Mouse (Mus musculus) liver, embryonic 14.5 days (tissue): ENCODE data around the gene Sel1l3. TPM values are rescaled to one million over a fixed set of nuclear protein-coding genes. Genes with fewer than 3 reads are reported as not detected.

ENCODE experiments used
- ATAC-seq: fragments of 200-750 bp; cut with Nextera tagmentation; 2 replicates; pipeline ENCODE4 v1.8.0; 2017; ENCODE audit warnings: moderate number of reproducible peaks, mild to moderate bottlenecking, moderate library complexity; ENCODE audit not compliant: insufficient read depth
- DNase-seq, 3 experiments: peaks; one replicate each; pipeline ENCODE4 v3.0.0-alpha.2; 2012 to 2013; ENCODE audit warnings: low read depth in 3 of 3, low spot score in 3 of 3
- H3K27ac ChIP-seq: fragments of 300-500 bp; sonication (generic); 2 replicates; pipeline ENCODE4 v1.5.1; 2014; ENCODE audit warnings: moderate library complexity, mild to moderate bottlenecking, control low read depth, inconsistent platforms
- H3K27me3 ChIP-seq: fragments of 300-500 bp; sonication (generic); 2 replicates; pipeline ENCODE4 v1.6.1; 2014; ENCODE audit warnings: mild to moderate bottlenecking, low read length, moderate library complexity; ENCODE audit not compliant: control insufficient read depth, insufficient read depth
- H3K36me3 ChIP-seq: fragments of 300-500 bp; sonication (generic); replicated peaks from 2 replicates; pipeline ENCODE4 v1.6.1; 2014; ENCODE audit warnings: low read depth; ENCODE audit not compliant: control insufficient read depth, insufficient read depth
- H3K4me1 ChIP-seq, 2 experiments: fragments of 200-500 bp in 1 of 2; fragments of 300-500 bp in 1 of 2; sonication (generic) in 1 of 2; replicated peaks; 2 replicates each; pipeline ENCODE4 v1.6.1; 2012 to 2014; ENCODE audit warnings: antibody characterized with exemption in 1 of 2, inconsistent platforms in 1 of 2, low read length in 1 of 2; ENCODE audit not compliant: control insufficient read depth in 2 of 2, insufficient read depth in 2 of 2
- H3K4me2 ChIP-seq: fragments of 300-500 bp; sonication (generic); 2 replicates; pipeline ENCODE4 v1.6.1; 2014; ENCODE audit warnings: low read depth, mild to moderate bottlenecking, control low read depth, moderate library complexity
- H3K4me3 ChIP-seq, 2 experiments: fragments of 200-500 bp in 1 of 2; fragments of 300-500 bp in 1 of 2; sonication (generic) in 1 of 2; 2 replicates each; pipeline ENCODE4 v1.5.1; 2012 to 2014; ENCODE audit warnings: low read depth in 2 of 2, low read length in 2 of 2, mild to moderate bottlenecking in 2 of 2, control low read depth in 1 of 2, inconsistent platforms in 1 of 2, moderate library complexity in 1 of 2; ENCODE audit not compliant: insufficient read depth in 1 of 2
- H3K9ac ChIP-seq: fragments of 300-500 bp; sonication (generic); replicated peaks from 2 replicates; pipeline ENCODE4 v1.6.1; 2014; ENCODE audit warnings: mild to moderate bottlenecking, control low read depth, moderate library complexity
- H3K9me3 ChIP-seq: fragments of 300-500 bp; sonication (generic); 2 replicates; pipeline ENCODE4 v1.6.1; 2016; ENCODE audit warnings: low read length, mixed read lengths; ENCODE audit not compliant: control insufficient read depth
- CTCF ChIP-seq: IDR thresholded peaks from 2 replicates; pipeline ENCODE4 v1.5.1; 2016; ENCODE audit warnings: antibody characterized with exemption, low read depth, control low read depth
- EP300 ChIP-seq: IDR thresholded peaks from 2 replicates; pipeline ENCODE4 v1.6.1; 2016; ENCODE audit warnings: antibody characterized with exemption, low read depth
- WGBS: fragments of 180-500 bp; shearing (Covaris S2); extraction: QIAGEN DNeasy Blood & Tissue Kit; methylation state at CpG from one replicate; pipeline ENCODE4 v1.1.7; 2014; ENCODE audit not compliant: insufficient replicate concordance; 5-methylcytosine and 5-hydroxymethylcytosine counted together
- polyA plus RNA-seq, 2 experiments: library from polyadenylated mRNA; depleted of rRNA in 1 of 2; stranded (reverse) in 1 of 2; unstranded in 1 of 2; fragments of >200 nt; fragmentation: Nextera tagmentation in 1 of 2; extraction: Ambion mirVana in 1 of 2; gene quantifications; 2 replicates each; pipeline versions ENCODE4 v1.2.1 to v1.2.3; 2012 to 2014

Gene Sel1l3
- polyA plus RNA-seq, 2 experiments = 0.03 to 0.10 TPM

GRCm38 (mm10) chr5:53167564-53167963, 46.2 kb downstream of the Sel1l3 start:
- no peak overlapping the region for H3K4me3 ChIP-seq
- no peak for DNase-seq

GRCm38 (mm10) chr5:53165672-53166071, 48.1 kb downstream of the Sel1l3 start:
- no peaks in the 10 kb centered on the region for H3K9me3 ChIP-seq
- H3K4me3 ChIP-seq = no peak overlapping the region
- H3K9ac ChIP-seq = no peak overlapping the region
- H3K27ac ChIP-seq = no peak overlapping the region
- no peak for DNase-seq
- TF ChIP-seq CTCF (no peak), EP300 (no peak)
- no peaks in the 10 kb centered on the region for H3K27me3 ChIP-seq
- no peak for ATAC-seq
- H3K36me3 ChIP-seq = no peaks in the 10 kb centered on the region
- no peaks in the 10 kb centered on the region for H3K4me1 ChIP-seq
- 66% methylated on average over 5 of the region's 5 CpGs for WGBS
- no peak overlapping the region for H3K4me2 ChIP-seq

More at GRCm38 (mm10) chr5:53167564-53167963, 46.2 kb downstream of the Sel1l3 start:
- Histone ChIP-seq H3K36me3 (no peaks in the 10 kb centered on the region), H3K9me3 (no peaks in the 10 kb centered on the region), H3K9ac (no peak overlapping the region), H3K27ac (no peak overlapping the region), H3K27me3 (no peaks in the 10 kb centered on the region), H3K4me2 (no peak overlapping the region), H3K4me1 (no peaks in the 10 kb centered on the region)
- TF ChIP-seq EP300 (no peak), CTCF (no peak)
- ATAC-seq = no peak
- WGBS = 60% methylated on average over 4 of the region's 4 CpGs

DNA sequence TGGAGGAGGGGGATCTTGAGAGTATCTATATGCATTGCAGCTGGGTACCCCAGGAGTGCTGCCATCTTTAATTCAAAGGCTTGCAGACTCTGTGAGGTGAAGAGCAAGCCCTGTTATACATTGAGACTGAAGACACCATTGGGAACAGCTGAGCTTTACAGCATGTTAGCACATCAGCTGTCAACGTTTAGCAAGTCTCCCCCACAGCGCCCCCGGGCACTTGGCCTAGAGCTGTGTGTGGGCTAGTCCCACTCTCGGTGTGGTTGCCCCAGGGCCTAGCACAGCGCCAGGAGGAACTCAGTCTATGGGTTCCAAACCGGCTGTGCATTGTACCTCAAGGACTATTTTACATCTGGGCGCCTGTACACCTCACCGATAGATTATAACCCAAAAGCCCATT, 51.3 kb downstream of the Sel1l3 start:
- Histone ChIP-seq H3K4me1 (no peaks in the 10 kb centered on the region), H3K27me3 (no peaks in the 10 kb centered on the region), H3K36me3 (no peaks in the 10 kb centered on the region), H3K4me3 (no peak overlapping the region), H3K27ac (no peak overlapping the region), H3K4me2 (no peak overlapping the region), H3K9ac (no peak overlapping the region), H3K9me3 (no peaks in the 10 kb centered on the region)
- no peak for ATAC-seq
- TF ChIP-seq CTCF (no peak), EP300 (no peak)
- WGBS = 76% methylated on average over 8 of the region's 8 CpGs
- DNase-seq = no peak

GRCm38 (mm10) chr5:53161506-53162186, 52.1 kb downstream of the Sel1l3 start:
- Histone ChIP-seq H3K9me3 (no peaks in the 10 kb centered on the region), H3K27me3 (no peaks in the 10 kb centered on the region), H3K4me2 (no peak overlapping the region), H3K27ac (no peak overlapping the region), H3K36me3 (no peaks in the 10 kb centered on the region), H3K4me3 (no peak overlapping the region), H3K9ac (no peak overlapping the region), H3K4me1 (no peaks in the 10 kb centered on the region)
- no peak for ATAC-seq
- TF ChIP-seq CTCF = no peak
- TF ChIP-seq EP300 = no peak
- no peak for DNase-seq
- 70% methylated on average over 8 of the region's 8 CpGs for WGBS

DNA sequence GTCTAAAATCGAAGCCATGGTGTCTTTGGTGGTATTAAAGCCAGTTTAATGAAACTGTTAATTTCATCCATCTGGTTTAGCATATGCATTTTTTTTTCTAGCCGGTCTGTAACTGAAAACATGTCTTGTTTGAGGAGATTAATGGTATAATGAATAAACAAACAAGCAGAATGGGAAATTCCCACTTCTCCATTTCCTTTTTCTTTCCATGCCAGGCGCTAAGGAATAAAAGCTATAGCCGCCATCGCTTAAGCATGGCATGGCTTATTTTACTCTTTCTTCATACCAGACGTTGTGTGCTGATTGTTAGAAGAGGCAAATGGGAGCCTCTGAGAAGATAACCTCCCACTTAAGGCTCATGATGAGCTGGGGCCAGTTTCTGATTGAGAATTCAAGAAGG, 53.5 kb downstream of the Sel1l3 start:
- Histone ChIP-seq H3K4me3 (no peak overlapping the region), H3K9ac (no peak overlapping the region), H3K36me3 (no peaks in the 10 kb centered on the region), H3K4me1 (no peaks in the 10 kb centered on the region), H3K9me3 (no peaks in the 10 kb centered on the region), H3K4me2 (no peak overlapping the region), H3K27ac (no peak overlapping the region), H3K27me3 (no peaks in the 10 kb centered on the region)
- 68% methylated on average over 6 of the region's 6 CpGs for WGBS
- DNase-seq = no peak
- TF ChIP-seq EP300 (no peak), CTCF (no peak)
- no peak for ATAC-seq
